Mouse (Mus musculus) forebrain, embryonic 14.5 days (tissue): ENCODE measurements around the gene Gnptab. TPM values are rescaled to one million over a fixed set of nuclear protein-coding genes. Genes with fewer than 3 reads are reported as not detected.
"Not testable (repeated sequence)": the region's sequence is repeated elsewhere in the genome, so short reads cannot be mapped to it uniquely, and the experiment has no call there.

Experiments
- ATAC-seq: fragments of 200-750 bp; cut with Nextera tagmentation; 2 replicates; pipeline ENCODE4 v1.8.0; 2017; ENCODE audit warnings: mild to moderate bottlenecking, moderate library complexity
- DNase-seq: peaks from one replicate; pipeline ENCODE4 v3.0.0-alpha.2; 2015; ENCODE audit warnings: low spot score
- H3K27ac ChIP-seq: fragments of 300-500 bp; sonication (generic); 2 replicates; pipeline ENCODE4 v1.5.1; 2014; ENCODE audit warnings: low read depth, mild to moderate bottlenecking, control low read depth, low read length, moderate library complexity
- H3K27me3 ChIP-seq: fragments of 300-500 bp; sonication (generic); replicated peaks from 2 replicates; pipeline ENCODE4 v1.6.1; 2014; ENCODE audit warnings: low read length, control low read depth, mixed read lengths; ENCODE audit not compliant: control insufficient read depth, insufficient read depth
- H3K36me3 ChIP-seq: fragments of 300-500 bp; sonication (generic); 2 replicates; pipeline ENCODE4 v1.6.1; 2014; ENCODE audit warnings: low read length, control low read depth; ENCODE audit not compliant: control insufficient read depth, insufficient read depth
- H3K4me1 ChIP-seq: fragments of 300-500 bp; sonication (generic); 2 replicates; pipeline ENCODE4 v1.6.1; 2014; ENCODE audit warnings: antibody characterized with exemption, low read length, control low read depth; ENCODE audit not compliant: control insufficient read depth, insufficient read depth
- H3K4me2 ChIP-seq: fragments of 300-500 bp; sonication (generic); 2 replicates; pipeline ENCODE4 v1.6.1; 2014; ENCODE audit warnings: mild to moderate bottlenecking, control low read depth, low read length
- H3K4me3 ChIP-seq: fragments of 300-500 bp; sonication (generic); 2 replicates; pipeline ENCODE4 v1.5.1; 2014; ENCODE audit warnings: low read depth, low read length, control low read depth
- H3K9ac ChIP-seq: fragments of 300-500 bp; sonication (generic); 2 replicates; pipeline ENCODE4 v1.6.1; 2014; ENCODE audit warnings: mild to moderate bottlenecking, low read length, control low read depth, moderate library complexity
- H3K9me3 ChIP-seq: fragments of 300-500 bp; sonication (generic); replicated peaks from 2 replicates; pipeline ENCODE4 v1.6.1; 2016; ENCODE audit warnings: low read length, control low read depth, mixed read lengths; ENCODE audit not compliant: control insufficient read depth
- WGBS: fragments of 180-500 bp; shearing (Covaris S2); extraction: QIAGEN DNeasy Blood & Tissue Kit; methylation state at CpG from one replicate; pipeline ENCODE4 v1.1.7; 2014; 5-methylcytosine and 5-hydroxymethylcytosine counted together
- polyA plus RNA-seq: library from polyadenylated mRNA; unstranded; fragments of >200 nt; fragmentation: Nextera tagmentation; extraction: Ambion mirVana; gene quantifications from 2 replicates; pipeline ENCODE4 v1.2.1, GENCODE M21; 2014

Gene Gnptab
- polyA plus RNA-seq, 1 experiment from 2014 or later: 9.8 TPM

GRCm38 (mm10) chr10:88371793-88372192, 7.1 kb upstream of the Gnptab start:
- no peak for ATAC-seq
- Histone ChIP-seq H3K9ac (no peak overlapping the region), H3K36me3 (no peaks in the 10 kb centered on the region), H3K4me1 (no peaks in the 10 kb centered on the region), H3K27ac (no peak overlapping the region), H3K4me2 (no peak overlapping the region), H3K4me3 (no peak overlapping the region), H3K27me3 (no peaks in the 10 kb centered on the region), H3K9me3 (no peaks in the 10 kb centered on the region)
- WGBS: 0% methylated on average over 2 of the region's 2 CpGs
- no peak for DNase-seq

- H3K27me3 ChIP-seq: no peaks in the 10 kb centered on the region
- DNase-seq (no peak), ATAC-seq (no peak)
- H3K4me1 ChIP-seq: no peaks in the 10 kb centered on the region
- 95% methylated on average over 4 of the region's 4 CpGs for WGBS
- no peaks in the 10 kb centered on the region for H3K36me3 ChIP-seq
- no peak overlapping the region for H3K27ac ChIP-seq
- H3K4me3 ChIP-seq: no peak overlapping the region
- no peak overlapping the region for H3K9ac ChIP-seq
- no peak overlapping the region for H3K4me2 ChIP-seq
- no peaks in the 10 kb centered on the region for H3K9me3 ChIP-seq
Measured at GRCm38 (mm10) chr10:88372436-88372835, 6.5 kb upstream of the Gnptab start.

GRCm38 (mm10) chr10:88372945-88373344, 6.0 kb upstream of the Gnptab start:
- not testable (repeated sequence) for H3K27ac ChIP-seq, ATAC-seq, H3K4me3 ChIP-seq, H3K9me3 ChIP-seq, H3K4me2 ChIP-seq, H3K27me3 ChIP-seq, DNase-seq, H3K36me3 ChIP-seq, H3K9ac ChIP-seq, H3K4me1 ChIP-seq
- 84% methylated on average over 2 of the region's 2 CpGs for WGBS

GRCm38 (mm10) chr10:88374984-88375383, 3.9 kb upstream of the Gnptab start:
- H3K4me1 ChIP-seq: peaks cover under 1% of the 10 kb centered on the region; the same call in 1 of the 2 replicates
- peak; percentile 18 for DNase-seq
- H3K36me3 ChIP-seq: no peaks in the 10 kb centered on the region
- no peak overlapping the region for H3K9ac ChIP-seq
- H3K4me2 ChIP-seq: no peak overlapping the region
- no peak overlapping the region for H3K4me3 ChIP-seq
- ATAC-seq: no peak
- H3K9me3 ChIP-seq: no peaks in the 10 kb centered on the region
- no peaks in the 10 kb centered on the region for H3K27me3 ChIP-seq
- no peak overlapping the region for H3K27ac ChIP-seq
- WGBS: 26% methylated on average over 10 of the region's 10 CpGs

- Histone ChIP-seq H3K4me2 (peak overlapping the region; percentile 25), H3K4me3 (no peak overlapping the region), H3K27ac (no peak overlapping the region), H3K36me3 (no peaks in the 10 kb centered on the region), H3K4me1 (peaks cover 7% of the 10 kb centered on the region; the same call in 1 of the 2 replicates), H3K9me3 (no peaks in the 10 kb centered on the region), H3K27me3 (no peaks in the 10 kb centered on the region), H3K9ac (0 out of 2 replicates have a peak overlapping the region, but pooled peaks have one; percentile 7)
- peak; percentile 88 for DNase-seq
- ATAC-seq: peak; percentile 2; the same call in 1 of the 2 replicates
- WGBS: 6% methylated on average over 11 of the region's 11 CpGs
Measured at GRCm38 (mm10) chr10:88376770-88377169, 2.2 kb upstream of the Gnptab start.

- ATAC-seq: no peak
- 78% methylated on average over 4 of the region's 4 CpGs for WGBS
- Histone ChIP-seq H3K4me2 (no peak overlapping the region), H3K36me3 (no peaks in the 10 kb centered on the region), H3K27ac (no peak overlapping the region), H3K4me3 (no peak overlapping the region), H3K9ac (no peak overlapping the region), H3K9me3 (no peaks in the 10 kb centered on the region), H3K27me3 (no peaks in the 10 kb centered on the region), H3K4me1 (peaks cover 7% of the 10 kb centered on the region; the same call in 1 of the 2 replicates)
- no peak for DNase-seq
Measured at GRCm38 (mm10) chr10:88377666-88378065, 1.3 kb upstream of the Gnptab start.

GRCm38 (mm10) chr10:88380002-88380401, 1.1 kb downstream of the Gnptab start:
- DNase-seq: peak; percentile 66
- H3K27ac ChIP-seq: no peak overlapping the region
- ATAC-seq: peak; percentile 38
- no peaks in the 10 kb centered on the region for H3K27me3 ChIP-seq
- peak overlapping the region; percentile 76 for H3K4me2 ChIP-seq
- H3K4me1 ChIP-seq: peaks cover 7% of the 10 kb centered on the region; the same call in 1 of the 2 replicates
- peak overlapping the region; percentile 79 for H3K4me3 ChIP-seq
- no peaks in the 10 kb centered on the region for H3K9me3 ChIP-seq
- no peaks in the 10 kb centered on the region for H3K36me3 ChIP-seq
- 1% methylated on average over 11 of the region's 11 CpGs for WGBS
- peak overlapping the region; percentile 87 for H3K9ac ChIP-seq

GRCm38 (mm10) chr10:88380430-88381060, 1.6 kb downstream of the Gnptab start:
- Histone ChIP-seq H3K4me1 (peaks cover 7% of the 10 kb centered on the region; the same call in 1 of the 2 replicates), H3K27me3 (no peaks in the 10 kb centered on the region), H3K27ac (no peak overlapping the region), H3K9ac (peak overlapping the region; percentile 87; the same call in 1 of the 2 replicates), H3K36me3 (no peaks in the 10 kb centered on the region), H3K4me2 (peak overlapping the region; percentile 76), H3K4me3 (peak overlapping the region; percentile 79), H3K9me3 (no peaks in the 10 kb centered on the region)
- DNase-seq: peak; percentile 27
- ATAC-seq: no peak
- 31% methylated on average over 14 of the region's 14 CpGs for WGBS

GRCm38 (mm10) chr10:88381286-88381685, 2.4 kb downstream of the Gnptab start:
- Histone ChIP-seq H3K4me3 (no peak overlapping the region), H3K27ac (no peak overlapping the region), H3K9me3 (no peaks in the 10 kb centered on the region), H3K4me1 (peaks cover 7% of the 10 kb centered on the region), H3K9ac (no peak overlapping the region), H3K4me2 (no peak overlapping the region), H3K27me3 (no peaks in the 10 kb centered on the region), H3K36me3 (no peaks in the 10 kb centered on the region)
- WGBS: 89% methylated on average over 4 of the region's 4 CpGs
- no peak for DNase-seq
- no peak for ATAC-seq
